Mouse (Mus musculus): ENCODE measurements around the gene Cox4i2.

Cox4i2 gene

DNA sequence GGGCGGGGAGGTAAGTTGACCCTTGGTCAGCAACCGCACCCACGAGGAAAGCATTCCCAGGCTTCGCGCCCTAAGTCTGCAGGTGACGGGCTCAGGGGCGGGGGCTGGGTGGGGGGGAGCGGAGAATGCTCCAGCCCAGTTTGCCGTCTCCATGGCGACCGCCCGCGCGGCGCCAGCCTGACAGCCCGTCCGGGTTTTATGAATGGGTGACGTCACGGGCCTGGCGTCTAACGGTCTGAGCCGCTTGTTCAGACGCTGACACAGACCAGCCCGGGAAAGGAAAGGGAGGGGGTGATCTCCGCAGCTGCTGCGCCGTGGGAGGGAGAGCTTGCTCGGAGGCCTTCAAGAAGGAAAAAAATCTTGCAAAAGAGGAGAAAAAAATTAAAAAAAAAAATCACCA is 19.0 kb upstream of the Cox4i2 start:
- DNase-seq, result peak; percentile 99

DNA sequence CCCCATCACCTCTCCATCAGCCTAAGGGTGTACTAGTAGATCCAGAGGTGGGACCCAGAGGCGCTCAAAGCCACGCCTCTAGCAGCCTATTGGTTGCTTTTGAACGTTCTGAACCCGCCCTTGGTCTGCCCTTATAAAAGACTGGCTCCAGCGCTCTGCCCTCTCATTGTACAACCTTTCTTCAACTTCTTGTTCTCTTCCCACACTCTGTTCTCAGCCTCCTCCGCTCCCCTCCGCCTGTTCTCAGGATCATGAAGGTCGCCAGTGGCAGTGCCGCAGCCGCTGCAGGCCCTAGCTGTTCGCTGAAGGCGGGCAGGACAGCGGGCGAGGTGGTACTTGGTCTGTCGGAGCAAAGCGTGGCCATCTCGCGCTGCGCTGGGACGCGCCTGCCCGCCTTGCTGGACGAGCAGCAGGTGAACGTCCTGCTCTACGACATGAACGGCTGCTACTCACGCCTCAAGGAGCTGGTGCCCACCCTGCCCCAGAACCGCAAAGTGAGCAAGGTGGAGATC is 17.8 kb upstream of the Cox4i2 start, which contains the start of gene Id1:
Id1 (plus strand) TSS at position 162 of the 512 bp plus-strand sequence.
- DNase-seq, result peak; percentile 91 to 96

DNA sequence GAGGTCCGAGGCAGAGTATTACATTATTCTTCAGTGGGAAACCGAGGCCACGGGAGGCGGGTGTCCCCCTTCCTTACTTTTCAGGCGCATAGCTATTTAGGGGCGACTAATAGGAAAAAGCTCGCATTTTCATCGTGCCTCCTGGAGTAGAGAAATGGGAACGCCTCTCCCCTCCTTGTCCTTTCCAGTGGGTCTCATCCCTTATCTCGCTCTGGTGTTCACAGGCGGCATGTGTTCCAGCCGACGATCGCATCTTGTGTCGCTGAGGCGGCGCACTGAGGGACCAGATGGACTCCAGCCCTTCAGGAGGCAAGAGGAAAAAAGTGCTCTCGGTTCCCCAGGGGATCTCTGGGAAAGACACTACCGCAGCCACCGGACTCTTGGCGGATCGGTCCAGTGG is 17.2 kb upstream of the Cox4i2 start:
- peak in 1 of 2 experiments; percentile 58 for DNase-seq

DNA sequence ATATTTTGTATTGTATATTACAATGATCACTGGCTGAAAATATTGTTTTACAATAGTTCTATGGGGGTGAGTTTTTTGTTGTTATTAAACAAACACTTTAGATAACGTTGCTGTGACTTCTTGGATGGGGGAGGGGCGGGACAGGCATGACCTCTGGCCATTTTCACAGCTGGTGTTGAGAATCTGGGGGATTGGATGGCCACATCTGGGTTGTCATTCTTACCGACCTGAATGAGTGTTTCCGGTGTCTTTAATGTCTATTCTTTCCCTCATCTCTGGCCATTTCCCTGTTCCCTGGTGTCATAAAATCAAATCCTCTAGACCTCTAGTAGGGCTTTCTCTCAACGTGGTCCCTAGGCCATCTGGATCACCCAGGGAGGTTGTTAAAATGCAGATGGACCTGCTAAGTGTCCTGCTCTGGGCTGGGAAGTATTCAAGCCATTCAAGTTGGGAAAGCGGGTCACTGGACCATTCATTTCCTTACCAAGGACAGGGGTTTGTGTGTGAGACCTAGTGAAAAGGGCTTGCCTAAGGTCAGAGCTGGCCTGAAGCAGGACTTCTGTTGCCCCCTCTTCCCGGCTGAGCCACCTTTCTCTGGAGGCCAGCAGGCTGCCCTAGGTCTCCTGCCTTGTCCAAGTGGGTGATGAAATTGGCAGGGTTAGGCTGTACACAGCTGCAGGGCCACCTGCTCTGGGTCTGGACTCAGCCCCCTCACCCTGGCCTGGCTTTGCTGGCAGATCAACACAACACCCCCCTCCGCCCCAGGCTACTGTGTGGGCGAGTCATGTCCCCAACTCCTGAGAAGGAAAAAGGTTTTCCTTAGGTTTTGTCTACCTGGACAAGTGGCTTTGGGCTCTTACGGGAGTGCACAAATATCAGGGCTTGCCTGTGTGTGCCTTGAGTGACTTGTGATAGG is 16.4 kb upstream of the Cox4i2 start:
- peak in 1 of 2 experiments; percentile 50 for DNase-seq

DNA sequence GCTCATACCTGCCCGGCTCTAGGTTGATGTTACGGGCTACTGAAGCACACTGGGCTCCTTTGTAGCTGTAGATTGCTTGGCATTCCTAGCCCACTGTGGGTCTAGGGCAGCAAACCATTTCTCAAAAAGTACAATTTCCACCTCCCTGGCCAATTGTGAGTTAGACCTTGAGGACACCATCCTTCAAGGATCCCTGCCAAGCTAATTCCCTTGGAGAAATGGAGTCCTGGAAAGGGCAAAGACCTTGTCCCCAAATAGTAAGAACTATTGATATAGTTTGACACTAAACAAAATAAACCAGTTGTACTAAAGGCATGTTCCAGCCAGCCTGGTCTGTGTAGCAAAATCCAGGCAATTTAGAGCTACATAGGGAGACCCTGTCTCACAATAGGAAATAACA is 15.6 kb upstream of the Cox4i2 start:
- DNase-seq, result peak in 1 of 2 experiments; percentile 34

DNA sequence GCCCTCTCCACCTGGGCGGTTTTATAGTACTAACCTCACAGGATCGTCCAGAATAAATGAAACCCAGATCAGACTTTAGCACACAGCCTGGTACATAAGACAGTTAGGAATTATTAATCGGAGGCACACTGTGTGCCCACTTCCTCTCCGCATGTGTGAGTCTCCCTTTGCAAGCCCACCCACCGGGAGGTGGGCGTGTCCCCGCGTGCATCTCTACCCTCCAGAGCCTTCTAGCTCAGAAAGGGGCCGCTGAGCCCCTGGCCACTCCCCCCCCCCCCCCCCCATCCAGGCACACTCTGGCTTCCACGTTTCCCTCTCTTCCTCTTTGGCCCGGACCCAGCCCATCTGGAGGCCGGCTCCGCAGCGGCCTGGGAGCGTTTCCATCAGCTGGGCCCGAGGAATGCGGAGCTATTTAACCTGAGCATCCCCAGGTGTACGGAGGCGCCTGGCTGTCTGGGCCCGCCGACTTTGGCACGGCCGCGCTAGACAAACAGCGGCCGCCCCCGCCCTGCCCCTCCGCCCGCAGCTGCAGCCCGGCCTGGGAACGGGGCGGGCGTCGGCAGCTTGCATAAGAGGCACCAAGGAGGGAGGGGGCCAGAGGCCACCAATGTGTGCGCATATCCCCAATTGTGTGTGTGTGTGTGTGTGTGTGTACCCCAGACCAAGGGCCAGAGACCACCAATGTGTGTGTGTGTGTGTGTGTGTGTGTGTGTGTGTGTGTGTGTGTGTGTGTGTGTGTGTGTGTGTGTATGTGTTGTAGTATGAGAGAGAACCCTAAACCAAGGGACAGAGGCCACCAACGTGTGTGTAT is 14.7 kb upstream of the Cox4i2 start:
- peak; percentile 94 to 96 for DNase-seq

DNA sequence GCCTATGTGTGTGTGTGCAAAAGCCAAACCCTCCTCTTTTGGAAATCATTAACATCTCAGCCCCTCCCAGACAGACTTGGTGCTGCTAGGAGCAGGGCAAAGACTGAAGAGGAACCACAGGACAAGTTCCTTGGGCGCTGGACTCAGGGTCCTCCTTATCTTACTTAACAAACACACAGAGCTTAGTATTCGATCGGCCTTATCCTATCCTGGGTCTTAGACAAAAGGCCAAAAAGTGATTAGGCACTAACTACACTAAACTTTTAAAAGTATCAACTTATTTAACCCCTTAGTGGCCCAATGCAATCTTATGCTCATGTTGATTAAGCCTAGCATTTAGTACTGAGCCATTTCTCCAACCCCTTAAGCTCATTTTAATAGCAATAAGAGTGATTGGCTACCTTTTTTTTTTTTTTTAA is 14.1 kb upstream of the Cox4i2 start:
- peak; percentile 74 to 90 for DNase-seq

DNA sequence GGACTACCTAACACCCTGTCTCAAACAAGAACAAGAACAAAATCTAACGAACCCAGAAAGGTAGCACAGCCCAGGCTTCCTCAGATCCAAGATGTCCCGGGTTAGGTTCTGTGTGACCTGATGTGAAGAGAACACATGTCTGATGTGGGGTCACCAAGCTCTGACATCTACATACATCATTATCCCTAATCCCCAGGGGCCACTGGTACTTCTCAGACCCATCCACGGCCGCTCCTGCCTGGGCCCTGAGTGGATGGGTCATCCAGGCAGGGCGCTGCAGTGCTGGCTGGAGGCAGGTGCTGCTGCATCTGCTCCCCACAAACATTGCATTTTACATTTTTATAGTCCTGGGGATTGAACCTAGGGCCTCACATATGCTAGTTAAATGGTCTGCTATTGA is 13.5 kb upstream of the Cox4i2 start:
- no peak for DNase-seq

DNA sequence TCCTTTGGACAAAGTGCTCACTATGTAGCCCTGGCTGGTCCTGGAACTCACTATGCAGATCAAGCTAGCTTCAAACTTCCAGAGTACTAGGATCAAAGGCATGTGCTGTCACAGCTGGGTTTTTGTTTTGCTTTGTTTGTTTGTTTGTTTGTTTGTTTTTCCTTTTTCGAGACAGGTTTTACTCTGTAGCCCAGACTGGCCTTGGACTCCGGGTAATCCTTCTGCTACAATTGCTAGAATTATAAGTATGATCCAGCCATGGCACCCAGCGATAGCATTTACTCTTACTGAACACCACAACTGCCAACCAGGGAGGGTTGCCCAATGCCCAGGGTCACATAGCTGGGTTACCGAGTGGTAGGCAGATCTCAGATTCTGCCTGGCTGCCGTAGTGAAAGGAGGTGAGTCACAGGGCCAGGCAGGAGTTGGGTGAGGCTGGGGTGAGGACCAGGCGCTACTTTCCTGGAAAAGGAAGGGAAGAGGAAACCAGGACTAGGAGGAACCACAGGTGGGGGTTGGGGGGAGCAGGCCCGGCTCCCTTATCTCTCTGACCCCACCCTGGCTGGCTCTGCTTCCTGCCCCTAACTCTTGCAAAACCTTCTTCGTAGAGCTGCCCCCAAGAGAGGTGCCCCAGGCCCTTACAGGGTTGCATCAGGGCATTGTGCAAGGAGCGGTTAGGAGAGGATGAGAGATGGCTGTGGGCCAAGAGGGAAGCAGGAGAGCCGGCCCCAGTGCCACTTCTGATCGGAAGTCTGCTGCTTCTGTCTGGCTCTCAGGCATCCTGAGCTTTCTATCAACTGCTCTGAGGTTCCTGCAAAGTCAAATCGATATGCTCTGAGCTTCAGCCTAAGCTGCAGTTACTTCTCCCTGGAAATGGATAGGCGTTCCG is 12.6 kb upstream of the Cox4i2 start:
- peak; percentile 85 for DNase-seq

DNA sequence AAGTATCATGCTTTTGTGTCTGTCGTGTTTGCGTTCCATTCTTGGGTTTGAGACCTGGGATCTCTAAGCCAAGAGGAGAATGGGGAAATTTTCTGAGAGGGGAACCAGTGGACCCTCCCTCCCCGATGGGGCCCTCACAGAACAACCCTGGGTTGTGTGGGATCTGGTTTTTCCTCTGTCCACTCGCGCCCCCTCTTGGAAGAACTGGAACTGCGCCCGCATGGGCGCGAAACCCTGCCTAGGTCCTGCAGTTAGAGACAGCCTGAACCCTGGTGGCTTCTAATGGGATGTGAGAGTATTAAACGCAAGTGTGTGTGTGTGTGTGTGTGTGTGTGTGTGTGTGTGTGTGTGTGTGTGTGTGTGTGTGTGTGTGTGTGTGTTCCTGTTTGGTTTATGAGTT is 11.5 kb upstream of the Cox4i2 start:
- DNase-seq, result peak; percentile 82 to 90

DNA sequence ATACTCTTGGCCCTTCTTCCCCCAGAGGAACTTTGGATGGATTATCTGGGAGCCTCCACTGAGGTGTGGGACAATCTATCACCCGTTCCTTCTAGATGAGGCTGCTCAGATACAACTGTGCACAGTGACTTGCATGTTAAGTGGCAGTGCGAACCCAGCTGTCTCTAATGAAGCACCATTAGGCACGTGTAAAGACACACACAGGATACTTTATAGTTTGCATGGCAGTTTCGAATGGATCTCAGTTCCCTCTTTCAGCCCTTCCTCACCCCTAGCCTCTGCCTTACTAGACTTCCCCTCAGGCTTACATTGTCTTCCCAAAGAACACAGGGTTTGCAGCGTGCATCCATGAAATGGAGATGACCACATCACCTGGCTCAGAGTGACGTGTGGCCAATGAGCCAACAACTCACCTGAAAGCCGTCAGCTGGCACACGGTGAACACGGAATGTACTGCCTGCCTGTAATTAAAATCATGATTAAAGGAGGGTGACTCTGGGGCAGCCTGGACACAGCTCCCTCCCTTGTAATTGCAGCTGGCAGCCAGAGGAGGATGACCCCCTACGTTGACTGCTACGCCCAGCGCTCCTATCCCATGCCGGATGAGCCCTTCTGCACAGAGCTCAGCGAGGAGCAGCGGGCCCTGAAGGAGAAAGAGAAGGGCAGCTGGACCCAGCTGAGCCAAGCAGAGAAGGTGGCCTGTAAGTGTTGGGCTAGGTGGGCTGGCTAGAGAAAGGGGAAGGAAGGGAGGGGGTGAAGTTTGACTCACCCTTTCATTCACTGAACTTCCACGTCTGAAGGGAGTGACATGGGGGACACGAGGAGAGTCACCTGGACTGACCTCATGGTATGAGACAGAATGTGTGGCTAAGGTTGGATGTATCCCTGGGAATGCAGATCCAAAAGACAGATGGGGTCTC is 2.8 kb downstream of the Cox4i2 start:
- DNase-seq, result no peak

DNA sequence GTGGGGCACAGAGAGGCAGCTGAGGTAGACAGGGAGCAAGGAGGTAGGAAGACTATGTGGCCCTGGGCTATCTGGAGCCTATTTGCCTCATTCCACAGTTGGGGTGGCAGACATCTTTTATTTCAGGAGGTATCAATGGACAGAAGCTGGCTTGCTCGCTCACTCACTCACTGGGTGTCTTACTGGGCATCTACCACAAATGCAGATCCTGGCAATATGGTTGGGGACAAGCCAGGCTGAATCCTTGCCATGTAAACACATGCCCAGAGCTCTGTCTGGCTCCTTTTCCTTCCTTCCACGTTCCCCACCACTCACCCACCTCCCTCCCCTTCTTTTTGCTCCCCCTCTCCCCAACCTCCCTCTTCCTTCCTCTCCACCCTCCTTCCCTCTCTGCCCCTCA is 3.5 kb downstream of the Cox4i2 start:
- DNase-seq, result no peak

DNA sequence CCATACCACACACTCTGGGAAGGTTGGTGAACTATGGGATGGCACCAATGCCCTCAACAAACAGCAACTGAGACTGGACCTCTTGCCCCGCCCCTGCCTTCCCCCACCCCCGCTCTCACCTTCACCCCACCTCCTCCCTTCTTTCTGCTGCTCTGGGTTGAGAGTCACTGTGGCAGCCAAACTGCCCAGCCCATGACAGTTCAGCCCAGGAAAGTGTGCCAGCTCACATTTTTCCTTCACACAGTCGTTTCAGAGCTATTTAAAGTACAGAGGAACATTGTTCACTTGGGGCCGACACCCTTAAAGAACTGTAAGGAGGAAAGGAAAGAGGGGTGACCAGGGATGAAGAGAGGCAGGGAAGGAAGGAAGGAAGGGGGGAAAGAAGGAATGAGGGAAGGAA is 4.4 kb downstream of the Cox4i2 start:
- DNase-seq, result no peak

DNA sequence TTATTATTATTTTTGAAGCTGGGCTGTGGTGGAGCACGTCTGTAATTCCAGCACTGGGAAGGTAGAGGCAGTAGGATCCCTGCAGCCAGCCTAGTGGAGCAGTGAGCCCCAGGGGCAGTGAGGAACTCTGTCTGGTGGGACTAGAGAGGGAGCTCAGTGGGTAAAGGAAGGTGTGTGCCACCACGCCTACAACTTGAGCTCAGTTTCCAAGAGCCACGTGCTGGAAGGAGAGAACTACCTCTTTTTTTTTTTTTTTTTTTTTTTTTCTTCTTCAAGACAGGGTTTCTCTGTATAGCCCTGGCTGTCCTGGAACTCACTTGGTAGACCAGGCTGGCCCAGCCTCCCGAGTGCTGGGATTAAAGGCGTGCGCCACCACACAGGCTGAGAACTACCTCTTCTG is 9.3 kb downstream of the Cox4i2 start:
- no peak for DNase-seq

DNA sequence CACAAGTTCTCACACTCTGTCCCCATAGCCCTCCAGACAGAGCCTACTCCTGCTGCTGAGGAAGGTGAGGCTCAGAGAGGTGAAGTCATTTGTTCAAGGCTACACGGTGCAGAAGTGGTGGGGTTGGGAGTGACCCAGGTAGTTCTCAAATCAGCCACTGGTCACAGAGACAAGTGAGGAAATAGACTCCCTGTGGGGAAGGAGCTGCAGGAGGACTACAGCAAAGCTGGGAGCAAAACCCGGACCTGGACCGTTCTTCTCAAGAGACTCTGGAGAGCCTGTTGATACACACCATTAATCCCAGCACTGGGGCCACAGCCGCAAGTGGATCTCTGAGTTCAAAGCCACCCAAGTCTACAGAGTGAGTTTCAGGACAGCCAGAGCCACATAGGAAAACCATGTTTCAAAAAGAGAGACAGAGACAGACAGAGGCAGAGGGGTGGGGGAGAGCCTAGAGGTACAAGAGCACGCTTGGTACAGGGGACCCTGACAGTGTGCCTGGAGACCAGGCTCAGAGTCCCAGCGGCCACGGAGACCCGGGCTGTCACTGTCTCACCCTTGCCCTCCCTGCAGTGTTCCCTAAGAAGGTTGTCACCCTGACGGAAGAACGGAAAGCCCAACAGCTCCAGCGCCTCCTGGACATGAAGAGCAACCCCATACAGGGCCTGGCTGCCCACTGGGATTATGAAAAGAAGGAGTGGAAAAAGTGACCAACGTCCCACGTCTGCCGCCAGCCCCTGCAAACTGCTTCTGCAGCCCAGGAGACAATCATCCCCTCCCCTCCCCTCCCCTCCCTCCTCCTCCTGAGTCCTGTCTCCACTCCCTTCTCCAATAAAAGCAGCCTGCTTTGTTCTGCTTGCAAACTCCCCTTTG is 10.4 kb downstream of the Cox4i2 start:
- no peak for DNase-seq

DNA sequence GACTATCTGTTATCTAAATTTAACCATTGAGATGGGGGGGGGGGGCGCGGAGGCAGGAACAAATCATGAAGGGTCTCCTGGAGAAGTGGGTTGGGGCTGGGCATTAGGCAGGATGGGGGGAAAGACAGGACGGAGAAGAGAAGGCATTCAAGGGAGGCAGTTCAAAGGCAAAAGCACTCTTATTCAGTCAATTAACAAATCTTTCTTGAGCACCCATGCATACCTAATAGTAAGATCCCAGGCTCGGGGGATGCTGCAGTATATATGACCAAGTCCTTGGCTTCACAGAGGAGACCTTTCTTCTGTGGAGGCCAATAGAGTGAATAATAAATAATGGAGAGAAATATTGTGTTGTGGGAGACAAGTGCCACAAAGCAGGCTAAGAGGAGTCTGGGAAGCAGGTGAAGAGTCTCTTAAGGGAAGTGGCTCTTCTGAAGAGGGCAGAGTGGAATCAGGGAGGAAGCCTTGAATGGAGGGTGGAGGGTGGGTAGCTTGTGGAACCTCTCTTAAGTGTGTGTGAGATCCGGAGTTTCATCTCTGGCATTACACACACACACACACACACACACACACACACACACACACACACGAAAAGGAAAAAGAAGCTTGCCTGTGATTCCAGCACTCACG is 11.2 kb downstream of the Cox4i2 start:
- no peak for DNase-seq

DNA sequence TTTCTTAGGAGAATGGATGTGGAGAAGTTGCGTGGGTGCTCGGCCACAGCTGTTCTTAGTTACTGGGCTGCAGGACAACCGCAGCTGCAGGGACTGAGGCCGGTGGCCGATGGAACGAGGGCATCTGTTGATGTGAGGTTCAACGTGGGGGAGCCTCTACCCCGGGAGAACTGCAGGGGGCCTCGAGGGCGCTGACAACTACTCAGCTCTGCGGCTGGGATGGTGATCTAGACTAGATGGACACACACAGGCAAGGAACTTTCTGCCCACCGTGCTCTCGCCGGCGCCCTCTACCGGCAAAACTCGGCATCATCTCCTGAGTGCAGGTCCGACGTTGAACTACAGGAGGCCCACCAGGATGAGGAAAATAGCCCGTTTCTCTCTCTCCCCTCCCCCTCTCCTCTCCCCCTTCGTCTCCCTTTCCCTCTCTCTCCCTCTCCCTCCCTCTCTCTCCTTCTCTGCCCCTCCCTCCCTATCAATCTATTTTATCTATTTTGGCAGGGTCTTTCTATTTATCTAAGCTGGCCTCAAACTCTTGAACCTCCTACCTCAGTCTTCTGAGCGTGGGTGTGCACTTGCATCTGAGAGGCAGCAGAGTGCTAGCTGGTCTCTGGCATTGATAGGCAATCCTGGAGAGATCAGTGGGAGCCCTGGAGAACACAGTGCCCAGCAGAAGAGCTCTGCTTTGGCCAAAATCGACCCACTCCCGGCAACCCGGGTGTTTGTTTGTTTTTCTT is 12.6 kb downstream of the Cox4i2 start:
- DNase-seq, result peak; percentile 92 to 98

DNA sequence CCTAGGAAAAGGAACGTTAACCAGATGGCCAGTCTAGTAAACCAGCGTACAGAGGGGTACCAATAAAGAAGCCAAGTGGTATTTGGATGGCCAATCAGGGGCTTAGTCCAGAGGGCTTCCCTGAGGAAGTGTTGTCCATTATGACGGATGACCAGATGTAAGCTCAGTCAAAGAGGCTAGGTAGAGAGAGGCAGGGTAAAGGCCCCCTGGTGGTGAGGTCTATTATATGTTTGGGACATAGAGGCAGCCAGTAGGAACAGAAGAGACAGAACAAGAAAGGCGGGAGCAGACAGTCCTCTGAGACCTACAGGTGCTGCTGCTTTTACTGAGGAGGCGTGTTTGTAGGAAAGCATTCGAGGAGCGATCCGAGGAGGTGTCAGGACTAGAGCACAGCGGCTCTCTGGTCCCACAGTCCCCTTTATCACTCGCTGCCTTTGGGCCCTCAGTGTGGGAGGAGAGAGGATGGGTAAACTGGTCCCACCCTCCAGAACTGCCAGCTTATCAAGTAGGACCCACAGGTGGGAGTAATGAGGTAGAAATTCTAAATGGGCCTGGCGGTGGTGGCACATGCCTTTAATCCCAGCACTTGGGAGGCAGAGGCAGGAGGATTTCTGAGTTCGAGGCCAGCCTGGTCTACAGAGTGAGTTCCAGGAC is 13.8 kb downstream of the Cox4i2 start:
- peak; percentile 83 to 88 for DNase-seq
